Mouse (Mus musculus) cerebellum, adult 2 months (tissue): ENCODE data around the gene Map3k12.

ENCODE experiments used
- CTCF ChIP-seq: fragments of 200-500 bp; IDR thresholded peaks from 2 replicates; pipeline ENCODE4 v1.5.1; 2011; ENCODE audit warnings: low read depth, mild to moderate bottlenecking, control low read depth, low read length, moderate library complexity, borderline replicate concordance; ENCODE audit not compliant: insufficient read depth
- POLR2A ChIP-seq: fragments of 200-500 bp; IDR thresholded peaks from 2 replicates; pipeline ENCODE4 v1.6.1; 2011; ENCODE audit warnings: low read length, control low read depth, borderline replicate concordance; ENCODE audit not compliant: insufficient read depth

GRCm38 (mm10) chr15:102562491-102562890 is 45.6 kb upstream of the Map3k12 start:
- TF ChIP-seq CTCF, result no peak
- TF ChIP-seq POLR2A, result no peak
